23 mouse cellular contexts compared by ENCODE assay signal in genomic region chr2:61499266-61499665, GRCm38 (mm10).
DNase-seq lines count a peak whose midpoint lies in the region; ATAC-seq and TF ChIP-seq lines count a peak whose summit lies in the region.
"Had no signal": no experiment of that assay in that cellular context is flagged by ENCODE, and none has a peak within 500 bp of the region (broad histone marks: within the 10 kb centered on the region; RNA-seq: fewer than 3 reads in every experiment).

No protein-coding gene starts in this region.

- peak; percentile 62; the same call in 1 of the 2 replicates for ATAC-seq in liver, embryonic 11.5 days (replicated peaks; ENCODE audit: low FRiP score)
- ATAC-seq in liver, postnatal 0 days: no peak
- ATAC-seq in liver, embryonic 14.5 days (ENCODE audit: insufficient read depth): peak; percentile 65
- ATAC-seq in liver, embryonic 16.5 days (ENCODE audit: low read depth): peak; percentile 68; the same call in 1 of the 2 replicates
- no peak for ATAC-seq in forebrain, embryonic 14.5 days
- ATAC-seq: CD4-positive, CD25-positive, alpha-beta regulatory T cell, adult 4 months; forebrain, embryonic 13.5 days; forebrain, embryonic 16.5 days had no signal

- no peak for TF ChIP-seq POLR2A in MEL (IDR thresholded peaks at IDR 0.05; ENCODE audit: control insufficient read depth in 1 of 2, insufficient read depth in 1 of 2, low read depth in 1 of 2, low read length in 2 of 2, poor library complexity in 1 of 2)

- no peaks in the 10 kb centered on the region for H3K9me3 ChIP-seq in liver, embryonic 11.5 days (ENCODE audit: control insufficient read depth, low read length)
- H3K9me3 ChIP-seq in liver, postnatal 0 days (ENCODE audit: low read length): no peaks in the 10 kb centered on the region
- no peaks in the 10 kb centered on the region for H3K9me3 ChIP-seq in MEL (replicated peaks; ENCODE audit: insufficient read depth, low read length)
- H3K9me3 ChIP-seq in liver, embryonic 14.5 days (ENCODE audit: control insufficient read depth, low read length): no peaks in the 10 kb centered on the region
- no peaks in the 10 kb centered on the region; the same call in 1 of the 2 replicates for H3K9me3 ChIP-seq in liver, embryonic 16.5 days (replicated peaks; ENCODE audit: control insufficient read depth, low read length)
- H3K9me3 ChIP-seq in forebrain, embryonic 14.5 days (replicated peaks; ENCODE audit: control insufficient read depth, low read length): no peaks in the 10 kb centered on the region
- H3K9me3 ChIP-seq: embryonic facial prominence, embryonic 10.5 days; embryonic facial prominence, embryonic 12.5 days; forebrain, embryonic 13.5 days; G1E had no signal

- no peak for TF ChIP-seq CTCF in liver, postnatal 0 days (IDR thresholded peaks at IDR 0.05; ENCODE audit: low read depth)
- TF ChIP-seq CTCF in MEL (IDR thresholded peaks at IDR 0.05 in 2 of 3, conservative IDR thresholded peaks at IDR 0.05 in 1 of 3; ENCODE audit: control insufficient read depth in 1 of 3, insufficient read depth in 1 of 3, low read depth in 2 of 3, low read length in 3 of 3, poor library complexity in 1 of 3, severe bottlenecking in 1 of 3): no peak
- TF ChIP-seq CTCF in liver, embryonic 14.5 days (IDR thresholded peaks at IDR 0.05; ENCODE audit: low read depth): no peak

- no peak overlapping the region for H3K4me2 ChIP-seq in liver, embryonic 11.5 days
- H3K4me2 ChIP-seq in liver, postnatal 0 days (ENCODE audit: low read depth, low read length): no peak overlapping the region
- no peak overlapping the region for H3K4me2 ChIP-seq in liver, embryonic 14.5 days (ENCODE audit: low read depth)
- H3K4me2 ChIP-seq in liver, embryonic 16.5 days (ENCODE audit: low read depth, low read length): no peak overlapping the region
- H3K4me2 ChIP-seq in forebrain, embryonic 14.5 days (ENCODE audit: low read length): no peak overlapping the region
- H3K4me2 ChIP-seq: embryonic facial prominence, embryonic 12.5 days; forebrain, embryonic 13.5 days had no signal

- TF ChIP-seq EP300 in liver, postnatal 0 days (IDR thresholded peaks at IDR 0.05; ENCODE audit: low read depth): no peak
- TF ChIP-seq EP300 in MEL (IDR thresholded peaks at IDR 0.05; ENCODE audit: low read depth in 1 of 2, low read length in 2 of 2): peak; percentile 55 to 62; a peak in 3 of 4 replicates
- TF ChIP-seq EP300 in liver, embryonic 14.5 days (IDR thresholded peaks at IDR 0.05; ENCODE audit: low read depth): peak; percentile 49; the same call in 1 of the 2 replicates

- H3K9ac ChIP-seq in liver, embryonic 11.5 days (ENCODE audit: low read depth, low read length): no peak overlapping the region
- no peak overlapping the region for H3K9ac ChIP-seq in liver, postnatal 0 days (replicated peaks)
- H3K9ac ChIP-seq in MEL (ENCODE audit: control insufficient read depth, low read depth, low read length, poor library complexity, severe bottlenecking): no peak overlapping the region
- no peak overlapping the region for H3K9ac ChIP-seq in liver, embryonic 14.5 days (replicated peaks)
- H3K9ac ChIP-seq in liver, embryonic 16.5 days (ENCODE audit: low read depth, low read length): no peak overlapping the region
- no peak overlapping the region for H3K9ac ChIP-seq in forebrain, embryonic 14.5 days (ENCODE audit: low read length)
- H3K9ac ChIP-seq: embryonic facial prominence, embryonic 12.5 days; forebrain, embryonic 13.5 days had no signal

- H3K79me2 ChIP-seq in MEL (ENCODE audit: control insufficient read depth, insufficient read depth, low read length, poor library complexity): no peaks in the 10 kb centered on the region

- 41% methylated on average over 1 of the region's 1 CpGs for WGBS in liver, embryonic 11.5 days
- WGBS in liver, postnatal 0 days (ENCODE audit: insufficient replicate concordance): 49% methylated on average over 1 of the region's 1 CpGs
- 10% methylated on average over 1 of the region's 1 CpGs for WGBS in liver, embryonic 14.5 days (ENCODE audit: insufficient replicate concordance)
- WGBS in liver, embryonic 16.5 days (ENCODE audit: insufficient replicate concordance): 12% methylated on average over 1 of the region's 1 CpGs
- WGBS in forebrain, embryonic 14.5 days: 95% methylated on average over 1 of the region's 1 CpGs

- no peaks in the 10 kb centered on the region for H3K4me1 ChIP-seq in liver, embryonic 11.5 days (replicated peaks; ENCODE audit: control insufficient read depth, insufficient read depth, low read length)
- H3K4me1 ChIP-seq in liver, postnatal 0 days (ENCODE audit: insufficient read depth): no peaks in the 10 kb centered on the region
- peaks cover 0 to 2% of the 10 kb centered on the region in 2 experiments; a peak in 1 of 4 replicates for H3K4me1 ChIP-seq in MEL (ENCODE audit: control insufficient read depth in 1 of 2, insufficient read depth in 2 of 2, low read length in 2 of 2)
- H3K4me1 ChIP-seq in liver, embryonic 14.5 days (replicated peaks; ENCODE audit: control insufficient read depth in 2 of 2, insufficient read depth in 2 of 2, low read length in 1 of 2): peaks cover under 1 to 2% of the 10 kb centered on the region in 2 experiments; a peak in 3 of 4 replicates
- H3K4me1 ChIP-seq in liver, embryonic 16.5 days (ENCODE audit: control insufficient read depth, low read depth, low read length): no peaks in the 10 kb centered on the region
- 0 out of 2 replicates have a peak, but pooled peaks cover under 1% of the 10 kb centered on the region for H3K4me1 ChIP-seq in forebrain, embryonic 14.5 days (ENCODE audit: control insufficient read depth, insufficient read depth, low read length)
- H3K4me1 ChIP-seq: embryonic facial prominence, embryonic 10.5 days; embryonic facial prominence, embryonic 12.5 days; forebrain, embryonic 13.5 days had no signal

- no peak for TF ChIP-seq RAD21 in MEL (IDR thresholded peaks at IDR 0.05; ENCODE audit: low read depth, low read length)

- no peak for DNase-seq in liver, embryonic 11.5 days (ENCODE audit: low spot score)
- no peak for DNase-seq in liver, postnatal 0 days
- DNase-seq in MEL (ENCODE audit: low read depth, low spot score): no peak
- DNase-seq in liver, embryonic 14.5 days (ENCODE audit: low read depth in 3 of 3, low spot score in 3 of 3): no peak
- no peak for DNase-seq in forebrain, embryonic 14.5 days (ENCODE audit: low spot score)
- no peak for DNase-seq in layer of hippocampus, postnatal 36 days
- DNase-seq: adrenal gland, adult 2 months; adrenal gland, postnatal 10 days; adrenal gland, postnatal 25 days; B cell, adult 2 months; cerebellum, adult 11 months; cerebellum, adult 18-20 months; cerebellum, adult 8-10 months; cerebellum, adult 9-11 months; cerebellum, postnatal 25 days had no signal

- no peaks in the 10 kb centered on the region for H3K27me3 ChIP-seq in liver, embryonic 11.5 days (replicated peaks; ENCODE audit: control insufficient read depth, insufficient read depth, low read length)
- no peaks in the 10 kb centered on the region for H3K27me3 ChIP-seq in liver, postnatal 0 days (ENCODE audit: insufficient read depth, low read length)
- no peaks in the 10 kb centered on the region for H3K27me3 ChIP-seq in MEL (ENCODE audit: control insufficient read depth in 1 of 2, insufficient read depth in 2 of 2, low read length in 2 of 2)
- H3K27me3 ChIP-seq in liver, embryonic 14.5 days (ENCODE audit: control insufficient read depth, insufficient read depth, low read length): no peaks in the 10 kb centered on the region
- no peaks in the 10 kb centered on the region for H3K27me3 ChIP-seq in liver, embryonic 16.5 days (ENCODE audit: control insufficient read depth, insufficient read depth, low read depth, low read length)
- H3K27me3 ChIP-seq in forebrain, embryonic 14.5 days (replicated peaks; ENCODE audit: control insufficient read depth, insufficient read depth, low read length): no peaks in the 10 kb centered on the region
- H3K27me3 ChIP-seq: CH12.LX; embryonic facial prominence, embryonic 12.5 days; forebrain, embryonic 13.5 days had no signal

- H3K36me3 ChIP-seq in liver, embryonic 11.5 days (ENCODE audit: control insufficient read depth, insufficient read depth, low read length): no peaks in the 10 kb centered on the region
- no peaks in the 10 kb centered on the region for H3K36me3 ChIP-seq in liver, postnatal 0 days (replicated peaks; ENCODE audit: insufficient read depth, low read length)
- H3K36me3 ChIP-seq in MEL (ENCODE audit: control insufficient read depth in 1 of 2, insufficient read depth in 2 of 2, low read length in 2 of 2): peaks cover 0 to 2% of the 10 kb centered on the region in 2 experiments; a peak in 1 of 4 replicates
- no peaks in the 10 kb centered on the region for H3K36me3 ChIP-seq in liver, embryonic 14.5 days (replicated peaks; ENCODE audit: control insufficient read depth, insufficient read depth, low read depth)
- H3K36me3 ChIP-seq in liver, embryonic 16.5 days (ENCODE audit: control insufficient read depth, insufficient read depth): no peaks in the 10 kb centered on the region
- no peaks in the 10 kb centered on the region for H3K36me3 ChIP-seq in forebrain, embryonic 14.5 days (ENCODE audit: control insufficient read depth, insufficient read depth, low read length)
- H3K36me3 ChIP-seq: embryonic facial prominence, embryonic 10.5 days; embryonic facial prominence, embryonic 12.5 days; G1E had no signal

- H3K4me3 ChIP-seq in liver, embryonic 11.5 days (ENCODE audit: low read depth, low read length): no peak overlapping the region
- H3K4me3 ChIP-seq in liver, postnatal 0 days (ENCODE audit: low read depth, low read length): no peak overlapping the region
- H3K4me3 ChIP-seq in MEL (ENCODE audit: control insufficient read depth in 1 of 2, insufficient read depth in 1 of 2, low read depth in 2 of 2, low read length in 2 of 2): no peak overlapping the region
- H3K4me3 ChIP-seq in liver, embryonic 14.5 days (ENCODE audit: insufficient read depth in 1 of 2, low read depth in 2 of 2, low read length in 2 of 2): no peak overlapping the region
- no peak overlapping the region for H3K4me3 ChIP-seq in liver, embryonic 16.5 days (ENCODE audit: low read depth, low read length)
- no peak overlapping the region for H3K4me3 ChIP-seq in forebrain, embryonic 14.5 days (ENCODE audit: low read depth, low read length)
- H3K4me3 ChIP-seq: embryonic facial prominence, embryonic 10.5 days; embryonic facial prominence, embryonic 12.5 days; forebrain, embryonic 13.5 days had no signal

- H3K27ac ChIP-seq in liver, embryonic 11.5 days (ENCODE audit: low read depth, low read length): no peak overlapping the region
- H3K27ac ChIP-seq in liver, postnatal 0 days (ENCODE audit: low read depth): no peak overlapping the region
- H3K27ac ChIP-seq in MEL (ENCODE audit: control insufficient read depth, low read depth, low read length): no peak overlapping the region
- no peak overlapping the region for H3K27ac ChIP-seq in liver, embryonic 14.5 days
- no peak overlapping the region for H3K27ac ChIP-seq in liver, embryonic 16.5 days (ENCODE audit: low read length)
- H3K27ac ChIP-seq in forebrain, embryonic 14.5 days (ENCODE audit: low read depth, low read length): no peak overlapping the region
- H3K27ac ChIP-seq: embryonic facial prominence, embryonic 10.5 days; embryonic facial prominence, embryonic 12.5 days; forebrain, embryonic 13.5 days had no signal

TF ChIP-seq in MEL, 35 proteins besides CTCF, POLR2A, EP300 and RAD21 (continues in another document):
- peak; percentile 64 for TF ChIP-seq TCF12 (IDR thresholded peaks at IDR 0.05; ENCODE audit: low read depth, low read length)
- no peak for TF ChIP-seq MAFK (IDR thresholded peaks at IDR 0.05; ENCODE audit: borderline replicate concordance, low read depth, low read length)

Comparison
In these comparisons a context has a peak if more than half of its experiments do, and no peak if none do; other contexts are left out.
1. ATAC-seq: peak in liver, embryonic 11.5 days (single experiment), liver, embryonic 14.5 days (single experiment) and liver, embryonic 16.5 days (single experiment); none in liver, postnatal 0 days (single experiment) and forebrain, embryonic 14.5 days (single experiment).